Mouse (Mus musculus) liver (tissue): Measurements from ENCODE around the gene Olfr643.
A peak's percentile ranks its signal among the peaks of the same experiment; 100 is the strongest.

ENCODE experiments used
- DNase-seq: peaks from one replicate; pipeline ENCODE4 v3.0.0-alpha.2; 2020; ENCODE audit warnings: mixed read lengths

The Olfr643 gene

GRCm38 (mm10) chr7:104137305-104137704 is at the start of gene Olfr643:
TSS of gene Olfr643 (minus strand) at chr7:104137405.
- no peak for DNase-seq

GRCm38 (mm10) chr7:104183292-104183691 is 46.1 kb upstream of the Olfr643 start, which contains the start of gene Olfr648:
TSS of gene Olfr648 (minus strand) at chr7:104183392.
- no peak for DNase-seq

GRCm38 (mm10) chr7:104179074-104179473 is 41.9 kb upstream of the Olfr643 start:
- DNase-seq: no peak

- no peak for DNase-seq
Observed at GRCm38 (mm10) chr7:104178422-104179054, 41.3 kb upstream of the Olfr643 start.

- DNase-seq: no peak
Observed at GRCm38 (mm10) chr7:104175085-104175484, 37.9 kb upstream of the Olfr643 start.

GRCm38 (mm10) chr7:104169634-104170204 is 32.5 kb upstream of the Olfr643 start:
- peak; percentile 14 for DNase-seq

- DNase-seq: peak; percentile 6
Observed at GRCm38 (mm10) chr7:104167105-104167504, 29.9 kb upstream of the Olfr643 start.

- DNase-seq: no peak
Observed at GRCm38 (mm10) chr7:104150456-104150855, 13.3 kb upstream of the Olfr643 start, which contains the start of gene Ubqlnl. TSS of gene Ubqlnl (minus strand) at chr7:104150556.

GRCm38 (mm10) chr7:104143179-104143578 is 6.0 kb upstream of the Olfr643 start, which contains the start of gene Ubqln3:
TSS of gene Ubqln3 (minus strand) at chr7:104143279.
- no peak for DNase-seq

GRCm38 (mm10) chr7:104129726-104130125 is 7.5 kb downstream of the Olfr643 start, which contains the start of gene Ubqln5:
TSS of gene Ubqln5 (minus strand) at chr7:104129826.
- no peak for DNase-seq

- no peak for DNase-seq
Observed at GRCm38 (mm10) chr7:104104757-104104972, 32.5 kb downstream of the Olfr643 start, which contains the start of gene Olfr646. TSS of gene Olfr646 (plus strand) at chr7:104104873.

GRCm38 (mm10) chr7:104103913-104104756 is 33.1 kb downstream of the Olfr643 start:
- peak; percentile 10 for DNase-seq

GRCm38 (mm10) chr7:104085365-104085764 is 51.8 kb downstream of the Olfr643 start, which contains the start of gene Olfr645:
TSS of gene Olfr645 (minus strand) at chr7:104085465.
- DNase-seq: no peak

GRCm38 (mm10) chr7:104071769-104072168 is 65.4 kb downstream of the Olfr643 start, which contains the start of gene Olfr644:
TSS of gene Olfr644 (minus strand) at chr7:104071869.
- no peak for DNase-seq

- no peak for DNase-seq
Observed at GRCm38 (mm10) chr7:104061345-104061744, 75.9 kb downstream of the Olfr643 start, which contains the start of gene 4930516K23Rik. TSS of gene 4930516K23Rik (minus strand) at chr7:104061445.

GRCm38 (mm10) chr7:104059215-104059614 is 78.0 kb downstream of the Olfr643 start:
- no peak for DNase-seq

- DNase-seq: no peak
Observed at GRCm38 (mm10) chr7:104052566-104052965, 84.6 kb downstream of the Olfr643 start, which contains the start of gene Olfr642. TSS of gene Olfr642 (minus strand) at chr7:104052666.

GRCm38 (mm10) chr7:104050745-104051144 is 86.5 kb downstream of the Olfr643 start:
- DNase-seq: no peak

GRCm38 (mm10) chr7:104035145-104035544 is 102.1 kb downstream of the Olfr643 start, which contains the start of gene Olfr641:
TSS of gene Olfr641 (plus strand) at chr7:104035445.
- no peak for DNase-seq

- DNase-seq: no peak
Observed at GRCm38 (mm10) chr7:104026978-104027377, 110.2 kb downstream of the Olfr643 start.

- no peak for DNase-seq
Observed at GRCm38 (mm10) chr7:104025473-104025872, 111.7 kb downstream of the Olfr643 start, which contains the start of gene Olfr640. TSS of gene Olfr640 (minus strand) at chr7:104025573.

- DNase-seq: no peak
Observed at GRCm38 (mm10) chr7:104021651-104022050, 115.6 kb downstream of the Olfr643 start.

GRCm38 (mm10) chr7:104018953-104019352 is 118.3 kb downstream of the Olfr643 start:
- no peak for DNase-seq
